Mouse (Mus musculus): ENCODE results near the gene Gm9045.
"Not testable (repeated sequence)": the region's sequence is repeated elsewhere in the genome, so short reads cannot be mapped to it uniquely, and the experiment has no call there.

Gene Gm9045

GRCm38 (mm10) chr10:118337731-118338130, at the start of gene Gm9045:
Gene Gm9045, minus strand, starts transcription at chr10:118337831.
- not testable (repeated sequence) for DNase-seq (ENCODE audit: low spot score in 2 of 2)

DNA sequence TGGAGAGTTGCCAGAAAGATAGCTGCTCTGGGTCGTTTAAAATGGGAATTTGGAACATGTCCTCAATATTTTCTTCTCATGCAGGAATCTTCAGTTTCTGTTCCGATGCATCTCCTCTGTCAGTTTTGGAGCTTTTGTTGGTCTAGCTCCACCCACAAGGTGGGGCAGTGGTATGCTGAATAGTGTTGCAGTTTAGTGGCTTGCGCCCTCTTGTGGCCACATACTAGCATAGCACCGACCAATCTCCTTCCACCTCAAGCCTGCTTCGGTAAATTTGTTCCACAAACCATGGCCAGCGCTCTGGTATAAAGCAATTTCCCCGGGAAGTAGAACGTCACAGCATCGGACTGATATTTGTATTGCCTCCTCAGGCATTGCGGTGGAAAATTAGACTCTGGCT, 32.8 kb upstream of the Gm9045 start:
- DNase-seq (ENCODE audit: low spot score in 2 of 2): peak; percentile 33 to 86

GRCm38 (mm10) chr10:118369518-118369917, 31.9 kb upstream of the Gm9045 start:
- no peak for DNase-seq (ENCODE audit: low spot score in 2 of 2)

- not testable (repeated sequence) for DNase-seq (ENCODE audit: low spot score in 2 of 2)
These were observed 16.4 kb upstream of the Gm9045 start, which contains the start of gene Gm9049 for GRCm38 (mm10) chr10:118354005-118354404. Gene Gm9049, minus strand, starts transcription at chr10:118354105.

- not testable (repeated sequence) for DNase-seq (ENCODE audit: low spot score in 2 of 2)
These were observed 10.9 kb upstream of the Gm9045 start, which contains the start of gene Gm9048 for GRCm38 (mm10) chr10:118348579-118348978. Gene Gm9048, minus strand, starts transcription at chr10:118348679.

GRCm38 (mm10) chr10:118343155-118343554, 5.5 kb upstream of the Gm9045 start, which contains the start of gene Gm9046:
Gene Gm9046, minus strand, starts transcription at chr10:118343255.
- not testable (repeated sequence) for DNase-seq (ENCODE audit: low spot score in 2 of 2)

- DNase-seq (ENCODE audit: low spot score in 2 of 2): not testable (repeated sequence)
These were observed 5.3 kb downstream of the Gm9045 start, which contains the start of gene Gm9044 for GRCm38 (mm10) chr10:118332308-118332707. Gene Gm9044, minus strand, starts transcription at chr10:118332408.

- not testable (repeated sequence) for DNase-seq (ENCODE audit: low spot score in 2 of 2)
These were observed 10.8 kb downstream of the Gm9045 start, which contains the start of gene Gm9040 for GRCm38 (mm10) chr10:118326869-118327268. Gene Gm9040, minus strand, starts transcription at chr10:118326969.

DNA sequence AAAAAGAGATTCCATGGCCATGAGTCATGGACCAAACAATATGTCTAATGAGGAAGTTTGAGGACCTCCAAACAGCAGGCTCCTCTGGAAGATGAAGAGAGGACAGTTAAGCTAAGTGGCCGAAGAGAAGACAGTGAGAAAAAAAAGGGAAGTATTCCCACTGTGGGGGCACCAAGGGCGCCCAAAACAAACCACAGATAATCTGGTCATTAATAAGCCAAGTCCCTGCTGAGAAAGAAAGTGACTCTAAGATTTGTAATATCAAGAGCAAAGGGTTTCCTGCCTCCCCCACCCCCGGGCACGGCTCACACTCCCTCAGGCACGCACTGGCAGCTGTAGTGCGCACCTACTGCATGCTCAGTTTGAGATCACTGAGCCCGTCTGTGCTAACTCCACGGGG, 18.6 kb downstream of the Gm9045 start:
- no peak for DNase-seq (ENCODE audit: low spot score in 2 of 2)

GRCm38 (mm10) chr10:118302133-118302532, 35.5 kb downstream of the Gm9045 start:
- not testable (repeated sequence) for DNase-seq (ENCODE audit: low spot score in 2 of 2)

DNA sequence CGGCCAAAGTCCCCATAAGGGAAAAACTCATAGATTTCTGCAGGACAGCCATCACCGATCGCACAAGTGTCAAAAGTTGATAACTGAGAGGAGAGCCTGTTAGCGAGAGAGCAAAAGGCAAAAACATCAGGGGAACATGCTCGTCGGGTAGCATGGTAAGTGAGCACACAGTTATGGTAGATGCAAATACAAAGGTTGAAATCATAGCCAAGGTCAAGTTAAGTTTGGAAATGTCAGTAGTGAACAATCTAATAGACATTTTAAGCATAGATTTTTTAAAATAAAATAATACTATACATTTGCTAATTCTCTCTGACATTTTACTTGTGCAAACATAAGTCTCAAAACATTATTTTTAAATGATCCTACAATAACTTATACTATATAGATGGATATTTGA, 42.7 kb downstream of the Gm9045 start, which contains the start of gene Iltifb:
Gene Iltifb, minus strand, starts transcription at position 101 of the 400 bp plus-strand sequence.
- no peak for DNase-seq (ENCODE audit: low spot score in 2 of 2)
